Mouse (Mus musculus) myocyte (in vitro differentiated cells): ENCODE results near the gene Mast4.

Experiments used
- CEBPB ChIP-seq: IDR thresholded peaks from 2 replicates; pipeline ENCODE4 v1.6.1; 2011; ENCODE audit warnings: mild to moderate bottlenecking, moderate library complexity; ENCODE audit not compliant: poor library complexity, insufficient read depth, severe bottlenecking
- E2F4 ChIP-seq: IDR thresholded peaks from one replicate; pipeline ENCODE4 v1.6.1; 2011; ENCODE audit warnings: mild to moderate bottlenecking, control low read depth, moderate library complexity; ENCODE audit not compliant: insufficient read depth
- MAX ChIP-seq: IDR thresholded peaks from one replicate; pipeline ENCODE4 v1.6.1; 2011; ENCODE audit warnings: low read depth, mild to moderate bottlenecking, control low read depth
- MYOD1 ChIP-seq, 3 experiments: IDR thresholded peaks; one replicate each; pipeline ENCODE4 v1.6.1; 2011; ENCODE audit warnings: control low read depth in 2 of 3, low read depth in 2 of 3, mild to moderate bottlenecking in 2 of 3, moderate library complexity in 1 of 3; ENCODE audit not compliant: insufficient read length in 2 of 3, control insufficient read depth in 1 of 3
- MYOG ChIP-seq, 3 experiments: IDR thresholded peaks; one replicate each; pipeline ENCODE4 v1.6.1; 2011; ENCODE audit warnings: control low read depth in 2 of 3, low read depth in 2 of 3, mild to moderate bottlenecking in 2 of 3; ENCODE audit not compliant: insufficient read length in 2 of 3, control insufficient read depth in 1 of 3, insufficient read depth in 1 of 3
- POLR2A ChIP-seq: IDR thresholded peaks from one replicate; pipeline ENCODE4 v1.6.1; 2011; ENCODE audit warnings: low read depth, mild to moderate bottlenecking, control low read depth, moderate library complexity; ENCODE audit not compliant: insufficient read length
- POLR2AphosphoS2 ChIP-seq: IDR thresholded peaks from one replicate; pipeline ENCODE4 v1.6.1; 2011; ENCODE audit warnings: low read depth, control low read depth; ENCODE audit not compliant: insufficient read length
- REST ChIP-seq: IDR thresholded peaks from one replicate; pipeline ENCODE4 v1.6.1; 2011; ENCODE audit warnings: mild to moderate bottlenecking, control low read depth, moderate library complexity; ENCODE audit not compliant: insufficient read depth, insufficient read length
- SRF ChIP-seq: IDR thresholded peaks from one replicate; pipeline ENCODE4 v1.6.1; 2011; ENCODE audit warnings: low read depth; ENCODE audit not compliant: control insufficient read depth, insufficient read length
- TCF12 ChIP-seq: IDR thresholded peaks from one replicate; pipeline ENCODE4 v1.6.1; 2011; ENCODE audit warnings: mild to moderate bottlenecking, control low read depth; ENCODE audit not compliant: poor library complexity, insufficient read depth, severe bottlenecking
- TCF3 ChIP-seq: IDR thresholded peaks from one replicate; pipeline ENCODE4 v1.6.1; 2011; ENCODE audit warnings: low read depth, control low read depth; ENCODE audit not compliant: insufficient read length
- USF1 ChIP-seq: IDR thresholded peaks from one replicate; pipeline ENCODE4 v1.6.1; 2011; ENCODE audit warnings: low read depth, mild to moderate bottlenecking, control low read depth, moderate library complexity

- no peak for TF ChIP-seq POLR2A
- TF ChIP-seq TCF12 = no peak
- TF ChIP-seq E2F4 = no peak
- no peak for TF ChIP-seq CEBPB
- no peak for TF ChIP-seq USF1
- no peak for TF ChIP-seq MAX
- TF ChIP-seq TCF3 = no peak
- TF ChIP-seq MYOG (IDR thresholded peaks at IDR 0.05; ENCODE audit: control insufficient read depth in 1 of 3, insufficient read depth in 1 of 3, insufficient read length in 2 of 3, low read depth in 2 of 3) = no peak
- no peak for TF ChIP-seq MYOD1 (IDR thresholded peaks at IDR 0.05; ENCODE audit: control insufficient read depth in 1 of 3, insufficient read length in 2 of 3, low read depth in 2 of 3)
- no peak for TF ChIP-seq REST
- TF ChIP-seq SRF = no peak
- TF ChIP-seq POLR2AphosphoS2 = no peak
Measured at GRCm38 (mm10) chr13:102988976-102989375, 345.3 kb downstream of the Mast4 start.
